Mouse (Mus musculus) B cell, adult 2 months (primary cell): ENCODE measurements around the gene Olfr684.

Experiments
- DNase-seq, 2 experiments: peaks; one replicate each; pipeline ENCODE4 v3.0.0; 2022

The Olfr684 gene

DNA sequence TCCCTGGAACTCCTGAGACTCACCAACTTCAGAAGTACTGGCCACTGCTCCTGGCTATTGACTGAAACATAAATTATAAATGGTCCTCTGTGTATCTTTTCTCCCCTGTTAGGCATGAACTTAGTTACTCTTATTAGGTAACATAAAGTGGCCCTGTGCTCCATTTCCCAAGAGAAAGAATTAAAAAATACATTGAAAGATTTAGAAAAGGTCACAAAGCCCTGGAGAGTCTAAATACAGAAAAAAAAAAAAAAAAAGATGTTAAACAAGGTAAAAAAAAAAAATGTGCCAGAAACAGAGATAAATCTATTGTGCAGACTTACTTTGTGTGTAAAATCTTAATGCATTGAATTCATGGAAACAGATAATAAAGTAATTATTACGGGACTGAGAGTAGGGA lies at the start of gene Olfr684:
Olfr684 (minus strand) TSS at position 101 of the 400 bp plus-strand sequence.
- no peak for DNase-seq

DNA sequence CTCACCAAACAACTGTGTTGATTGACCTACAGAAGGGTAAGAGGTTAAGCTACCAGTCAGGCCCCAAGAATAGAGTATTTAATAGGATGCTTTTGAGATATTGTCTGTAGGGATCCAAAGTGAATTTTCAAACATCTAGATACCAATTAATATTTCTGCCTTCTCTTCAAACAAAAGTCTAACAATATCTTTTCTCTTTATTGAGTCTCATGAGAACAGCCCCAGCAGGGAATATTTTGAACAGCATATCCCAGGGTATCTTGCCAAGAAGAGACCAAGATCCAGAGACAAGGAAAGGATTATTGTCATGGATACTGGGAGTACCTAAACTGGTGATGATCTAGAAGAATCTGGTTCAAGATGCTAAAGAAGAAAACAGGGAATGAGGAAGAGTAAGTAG lies 43.9 kb upstream of the Olfr684 start, which contains the start of gene Olfr686:
Olfr686 (minus strand) TSS at position 101 of the 400 bp plus-strand sequence.
- DNase-seq: no peak

DNA sequence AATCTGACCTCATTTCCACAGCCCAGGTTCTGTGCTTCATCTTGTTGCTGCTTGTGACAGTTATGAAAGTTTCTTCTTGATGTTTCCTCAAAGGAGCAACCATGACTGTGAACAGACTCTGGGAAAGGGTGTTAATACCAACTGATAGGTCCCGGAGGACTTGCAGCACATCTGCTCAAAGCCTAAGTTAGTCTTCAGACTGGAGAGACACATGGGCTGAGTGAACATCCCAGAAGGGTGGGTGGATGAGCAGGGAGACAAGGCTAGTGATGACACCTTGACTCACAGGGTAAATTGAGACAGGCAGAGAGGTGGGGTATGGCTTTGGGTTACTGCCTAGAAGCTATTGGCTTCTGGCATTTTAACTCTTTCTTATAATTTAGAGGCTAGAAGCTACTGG lies 22.5 kb upstream of the Olfr684 start, which contains the start of gene Olfr685:
Olfr685 (minus strand) TSS at position 101 of the 400 bp plus-strand sequence.
- no peak for DNase-seq

DNA sequence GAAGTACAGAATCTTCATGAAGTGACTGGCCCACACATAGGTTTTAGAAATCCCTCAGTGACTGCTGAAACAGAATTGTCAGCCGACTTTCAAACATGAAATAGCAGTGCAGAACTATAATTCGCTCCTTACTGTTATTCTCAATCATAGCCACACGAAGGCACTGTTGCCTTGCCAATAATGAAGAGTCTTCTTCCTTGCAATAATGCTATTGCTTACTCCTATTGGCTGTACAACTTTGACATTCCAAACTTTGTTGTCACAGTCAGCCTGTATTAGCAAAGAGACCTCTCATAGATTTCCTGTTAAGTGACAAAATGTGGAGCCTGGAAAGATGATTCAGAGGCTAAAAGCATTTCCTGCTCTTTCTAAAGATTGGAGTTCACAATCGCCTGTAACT lies 7.3 kb upstream of the Olfr684 start:
- DNase-seq: no peak

DNA sequence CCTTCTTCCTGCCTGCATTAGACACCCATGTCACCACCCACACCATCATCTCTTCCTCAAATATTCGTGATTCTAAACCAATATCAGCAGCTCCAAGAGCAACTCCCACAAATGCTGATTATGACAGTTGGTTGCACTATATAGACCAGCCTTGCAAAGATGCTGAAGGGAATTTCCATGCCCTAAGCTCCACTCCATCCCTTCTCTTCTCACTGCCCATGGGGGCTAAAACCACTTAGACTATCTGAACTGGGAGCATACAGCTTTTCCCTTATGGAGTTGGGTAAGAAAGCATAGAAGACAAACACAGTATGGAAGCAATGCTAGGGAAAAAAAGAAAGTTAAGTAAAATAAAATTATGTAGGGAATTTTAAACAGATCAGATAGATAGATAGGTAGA lies 16.5 kb downstream of the Olfr684 start, which contains the start of gene Olfr683:
Olfr683 (minus strand) TSS at position 101 of the 400 bp plus-strand sequence.
- no peak for DNase-seq

DNA sequence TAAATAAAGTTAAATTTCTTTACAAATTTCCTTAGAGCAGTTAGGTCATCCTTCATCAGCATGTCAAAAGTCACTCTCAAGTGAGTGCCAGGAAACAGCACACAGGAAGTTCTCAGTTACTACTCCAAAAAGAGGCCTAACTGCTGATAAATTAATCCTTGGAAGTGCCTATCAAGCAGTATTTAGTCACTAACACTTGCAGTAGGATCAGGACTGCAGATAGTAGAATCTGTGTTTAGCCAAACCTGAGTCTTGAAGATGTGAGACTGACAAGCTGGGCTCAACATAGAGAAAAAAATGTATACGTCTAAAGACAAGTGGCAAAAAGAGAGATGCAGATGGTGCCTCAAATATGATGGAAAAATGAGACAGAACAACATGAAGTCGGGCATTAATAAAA lies 22.2 kb downstream of the Olfr684 start:
- no peak for DNase-seq

DNA sequence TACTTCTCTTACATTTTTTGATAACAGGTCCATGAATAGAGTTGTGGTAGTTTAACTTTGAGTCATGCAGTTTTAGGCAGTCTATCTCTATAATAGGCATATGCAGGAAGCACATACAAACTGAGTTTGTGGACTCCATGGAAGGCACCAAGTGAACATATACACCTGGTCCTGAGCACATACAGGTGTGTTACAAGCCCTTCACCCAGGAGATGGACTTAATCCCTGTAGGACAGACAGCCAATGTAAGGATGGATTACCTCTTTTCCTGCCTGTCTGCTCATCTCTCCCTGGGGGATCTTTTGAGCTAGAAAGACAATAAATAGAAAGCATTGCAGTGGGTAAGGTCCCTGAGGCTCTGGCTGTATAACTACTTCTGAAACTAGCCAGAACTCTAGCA lies 46.9 kb downstream of the Olfr684 start, which contains the start of gene Olfr681:
Olfr681 (plus strand) TSS at position 301 of the 400 bp plus-strand sequence.
- DNase-seq: no peak
